Mouse (Mus musculus): ENCODE measurements around the gene Morn4. TPM values are rescaled to one million over a fixed set of nuclear protein-coding genes. Genes with fewer than 3 reads are reported as not detected.
"Not testable (repeated sequence)": the region's sequence is repeated elsewhere in the genome, so short reads cannot be mapped to it uniquely, and the experiment has no call there.

Morn4 gene
- total and polyA plus RNA-seq, 3 experiments: 5.7 to 18.4 TPM; not detected in 1

DNA sequence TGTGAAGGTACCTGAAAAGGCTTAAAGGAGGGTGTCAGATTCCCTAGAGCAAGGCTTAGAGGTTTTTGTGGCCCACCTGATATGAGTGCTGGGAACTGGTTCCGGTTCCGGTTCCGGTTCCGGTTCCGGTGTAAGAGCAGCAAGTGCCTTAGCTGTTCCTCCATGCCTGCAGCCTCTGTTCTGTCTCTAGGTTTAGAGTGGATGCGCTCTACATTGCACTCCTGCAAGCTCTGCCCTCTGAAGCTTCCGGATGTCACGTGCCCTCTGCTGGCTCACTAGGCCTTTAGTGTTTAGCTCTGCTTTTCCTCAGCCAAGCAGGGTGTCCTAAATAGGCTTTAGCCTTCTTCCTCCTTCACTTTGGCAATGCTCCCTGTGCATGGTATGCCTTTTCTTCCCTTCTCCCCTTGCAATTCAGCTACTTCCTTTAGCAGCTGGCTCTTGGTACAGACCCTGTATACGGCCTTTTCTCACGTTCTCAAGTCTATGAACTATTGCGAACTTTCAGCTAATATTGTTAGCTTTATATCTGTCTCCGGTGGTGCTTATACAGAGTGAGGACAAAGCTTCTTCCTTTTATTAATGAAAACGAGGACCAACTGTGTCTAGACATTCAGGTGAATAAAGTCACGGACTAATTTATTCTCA is 3.1 kb upstream of the Morn4 start (continued):
- no peak for TF ChIP-seq ZKSCAN1 (IDR thresholded peaks at IDR 0.05; ENCODE audit: low read depth, low read length)
- peak; percentile 78; the same call in 1 of the 2 replicates for TF ChIP-seq MXI1 (IDR thresholded peaks at IDR 0.05; ENCODE audit: low read depth, low read length)

DNA sequence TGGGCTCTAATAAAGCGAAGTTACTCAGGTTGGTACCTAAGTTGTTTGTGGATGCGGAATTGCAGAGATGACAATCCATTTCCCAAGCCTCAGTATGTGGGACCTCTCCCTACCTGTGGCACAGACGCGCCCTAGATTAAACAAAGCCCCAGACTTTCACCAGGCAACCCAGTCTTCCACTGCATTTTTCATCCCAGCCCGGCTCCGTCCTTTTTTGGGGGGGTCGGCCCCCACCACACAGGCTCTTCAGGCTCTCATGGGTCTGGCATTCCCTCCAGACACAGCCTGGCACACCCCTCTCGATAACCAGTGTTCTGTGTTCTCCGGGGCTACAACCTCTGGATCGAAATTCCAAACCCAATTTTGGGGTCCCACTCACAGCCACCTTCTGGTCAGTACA is 467 bp downstream of the Morn4 start:
- DNase-seq (ENCODE audit: low read depth, low spot score): no peak
- H3K36me3 ChIP-seq (ENCODE audit: control insufficient read depth in 1 of 2, insufficient read depth in 2 of 2, low read length in 2 of 2): peaks cover 0 to 9% of the 10 kb centered on the region in 2 experiments; a peak in 2 of 4 replicates
- H3K9ac ChIP-seq (ENCODE audit: control insufficient read depth, low read depth, low read length, poor library complexity, severe bottlenecking): no peak overlapping the region
- no peaks in the 10 kb centered on the region for H3K9me3 ChIP-seq (replicated peaks; ENCODE audit: insufficient read depth, low read length)
- no peak for TF ChIP-seq USF2 (IDR thresholded peaks at IDR 0.05; ENCODE audit: borderline replicate concordance in 1 of 2, insufficient read depth in 1 of 2, low read depth in 1 of 2, low read length in 2 of 2)
- no peak for TF ChIP-seq NELFE (IDR thresholded peaks at IDR 0.05; ENCODE audit: low read depth, low read length)
- no peak for TF ChIP-seq HCFC1 (IDR thresholded peaks at IDR 0.05; ENCODE audit: low read depth, low read length)
- H3K79me2 ChIP-seq (ENCODE audit: control insufficient read depth, insufficient read depth, low read length, poor library complexity): peaks cover 4% of the 10 kb centered on the region; the same call in 1 of the 2 replicates
- peaks cover 2 to 4% of the 10 kb centered on the region in 2 experiments; a peak in 2 of 4 replicates for H3K4me1 ChIP-seq (ENCODE audit: control insufficient read depth in 1 of 2, insufficient read depth in 2 of 2, low read length in 2 of 2)
- peaks cover 0 to 3% of the 10 kb centered on the region in 2 experiments; a peak in 2 of 4 replicates for H3K27me3 ChIP-seq (ENCODE audit: control insufficient read depth in 1 of 2, insufficient read depth in 2 of 2, low read length in 2 of 2)
- H3K27ac ChIP-seq (ENCODE audit: control insufficient read depth, low read depth, low read length): no peak overlapping the region
- no peak overlapping the region for H3K4me3 ChIP-seq (ENCODE audit: control insufficient read depth in 1 of 2, insufficient read depth in 1 of 2, low read depth in 2 of 2, low read length in 2 of 2)

DNA sequence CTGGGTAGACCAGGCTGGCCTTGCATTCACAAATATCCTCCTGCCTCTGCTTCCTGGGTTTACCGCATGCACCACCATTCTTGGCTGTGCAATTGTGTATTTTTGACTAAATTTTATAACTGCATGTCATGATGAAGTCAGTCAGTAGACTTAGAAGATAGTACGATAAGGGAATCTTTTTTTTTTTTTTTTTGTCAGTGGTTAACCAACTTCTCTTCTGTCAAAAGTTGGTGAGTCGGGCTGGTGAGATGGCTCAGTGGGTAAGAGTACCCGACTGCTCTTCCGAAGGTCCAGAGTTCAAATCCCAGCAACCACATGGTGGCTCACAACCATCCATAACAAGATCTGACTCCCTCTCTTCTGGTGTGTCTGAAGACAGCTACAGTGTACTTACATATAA is 4.5 kb downstream of the Morn4 start:
- DNase-seq (ENCODE audit: low read depth, low spot score): peak; percentile 28
- TF ChIP-seq TBP (IDR thresholded peaks at IDR 0.05; ENCODE audit: low read depth, low read length) (peak; percentile 89), MAFK (IDR thresholded peaks at IDR 0.05; ENCODE audit: borderline replicate concordance, low read depth, low read length) (0 out of 2 replicates have a peak, but pooled peaks have one; percentile 36), ZNF384 (IDR thresholded peaks at IDR 0.05; ENCODE audit: low read depth, low read length) (peak; percentile 84)
- H3K27ac ChIP-seq (ENCODE audit: control insufficient read depth, low read depth, low read length); H3K36me3 ChIP-seq (ENCODE audit: control insufficient read depth in 1 of 2, insufficient read depth in 2 of 2, low read length in 2 of 2); H3K27me3 ChIP-seq (ENCODE audit: control insufficient read depth in 1 of 2, insufficient read depth in 2 of 2, low read length in 2 of 2); H3K9me3 ChIP-seq (replicated peaks; ENCODE audit: insufficient read depth, low read length); H3K9ac ChIP-seq (ENCODE audit: control insufficient read depth, low read depth, low read length, poor library complexity, severe bottlenecking); H3K79me2 ChIP-seq (ENCODE audit: control insufficient read depth, insufficient read depth, low read length, poor library complexity); H3K4me3 ChIP-seq (ENCODE audit: control insufficient read depth in 1 of 2, insufficient read depth in 1 of 2, low read depth in 2 of 2, low read length in 2 of 2): not testable (repeated sequence)
- H3K4me1 ChIP-seq (ENCODE audit: control insufficient read depth in 1 of 2, insufficient read depth in 2 of 2, low read length in 2 of 2): peaks cover 4 to 15% of the 10 kb centered on the region in 2 experiments; a peak in 3 of 4 replicates

DNA sequence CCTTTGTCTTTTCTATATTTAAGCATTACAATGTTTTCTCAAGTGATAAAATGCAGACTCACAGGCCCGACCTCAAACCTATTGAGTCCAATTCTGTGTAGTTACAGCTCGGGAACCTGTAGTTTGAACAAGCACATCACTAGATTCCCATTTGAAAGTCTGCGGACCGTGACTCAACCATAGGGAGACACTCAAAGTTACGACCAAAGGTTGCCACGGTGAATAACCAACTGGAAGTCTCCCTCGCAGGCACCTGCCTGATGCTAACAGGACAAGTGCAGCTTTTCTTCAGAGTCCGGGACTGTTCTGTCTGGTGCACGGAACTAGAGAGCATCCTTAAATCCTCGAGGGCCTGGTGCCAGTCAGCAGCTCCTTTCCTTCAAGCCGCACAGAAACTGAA is 5.7 kb downstream of the Morn4 start:
- Histone ChIP-seq H3K36me3 (ENCODE audit: control insufficient read depth in 1 of 2, insufficient read depth in 2 of 2, low read length in 2 of 2) (peaks cover 0 to 5% of the 10 kb centered on the region in 2 experiments; a peak in 2 of 4 replicates), H3K27ac (ENCODE audit: control insufficient read depth, low read depth, low read length) (no peak overlapping the region), H3K27me3 (ENCODE audit: control insufficient read depth in 1 of 2, insufficient read depth in 2 of 2, low read length in 2 of 2) (peaks cover 2 to 6% of the 10 kb centered on the region in 2 experiments; a peak in 3 of 4 replicates), H3K4me3 (ENCODE audit: control insufficient read depth in 1 of 2, insufficient read depth in 1 of 2, low read depth in 2 of 2, low read length in 2 of 2) (peak overlapping the region; percentile 6 to 30; a peak in 2 of 4 replicates), H3K4me1 (ENCODE audit: control insufficient read depth in 1 of 2, insufficient read depth in 2 of 2, low read length in 2 of 2) (peaks cover 4 to 15% of the 10 kb centered on the region in 2 experiments; a peak in 3 of 4 replicates), H3K9me3 (replicated peaks; ENCODE audit: insufficient read depth, low read length) (no peaks in the 10 kb centered on the region), H3K9ac (ENCODE audit: control insufficient read depth, low read depth, low read length, poor library complexity, severe bottlenecking) (no peak overlapping the region; the same call in 1 of the 2 replicates), H3K79me2 (ENCODE audit: control insufficient read depth, insufficient read depth, low read length, poor library complexity) (no peaks in the 10 kb centered on the region)
- no peak for TF ChIP-seq TBP (IDR thresholded peaks at IDR 0.05; ENCODE audit: low read depth, low read length)
- TF ChIP-seq KAT2A (conservative IDR thresholded peaks at IDR 0.05; ENCODE audit: low read depth, low read length): no peak
- TF ChIP-seq MYC (IDR thresholded peaks at IDR 0.05; ENCODE audit: low read depth, low read length): no peak
- peak; percentile 36; the same call in 1 of the 2 replicates for TF ChIP-seq GATA1 (IDR thresholded peaks at IDR 0.05; ENCODE audit: low read depth, low read length)
- no peak for TF ChIP-seq MXI1 (IDR thresholded peaks at IDR 0.05; ENCODE audit: low read depth, low read length)
- no peak for TF ChIP-seq USF2 (IDR thresholded peaks at IDR 0.05; ENCODE audit: borderline replicate concordance in 1 of 2, insufficient read depth in 1 of 2, low read depth in 1 of 2, low read length in 2 of 2)
- peak; percentile 43 for DNase-seq (ENCODE audit: low read depth, low spot score)

Measured in MEL (cell line).